Comparison of ENCODE assay signal across 20 mouse cellular contexts in genomic region chr5:134074368-134074767, GRCm38 (mm10). TPM values are rescaled to one million over a fixed set of nuclear protein-coding genes. Genes with fewer than 3 reads are reported as not detected.
DNase-seq lines count a peak whose midpoint lies in the region; ATAC-seq and TF ChIP-seq lines count a peak whose summit lies in the region.
"Had no signal": no experiment of that assay in that cellular context is flagged by ENCODE, and none has a peak within 500 bp of the region (broad histone marks: within the 10 kb centered on the region; RNA-seq: fewer than 3 reads in every experiment).

No protein-coding gene starts in this region.

- no peak overlapping the region for H3K9ac ChIP-seq in hindbrain, embryonic 16.5 days (ENCODE audit: low read depth, low read length)
- H3K9ac ChIP-seq in liver, embryonic 14.5 days (replicated peaks): no peak overlapping the region
- H3K9ac ChIP-seq: embryonic facial prominence, embryonic 13.5 days; heart, embryonic 12.5 days; liver, embryonic 12.5 days; lung, embryonic 15.5 days had no signal

- no peak overlapping the region for H3K4me3 ChIP-seq in hindbrain, embryonic 16.5 days (ENCODE audit: low read length)
- H3K4me3 ChIP-seq in hindbrain, embryonic 10.5 days: no peak overlapping the region
- no peak overlapping the region for H3K4me3 ChIP-seq in liver, embryonic 14.5 days (ENCODE audit: insufficient read depth in 1 of 2, low read depth in 2 of 2, low read length in 2 of 2)
- H3K4me3 ChIP-seq: embryonic facial prominence, embryonic 13.5 days; heart, embryonic 12.5 days; liver, embryonic 12.5 days; lung, embryonic 15.5 days had no signal

- H3K4me2 ChIP-seq in hindbrain, embryonic 16.5 days (ENCODE audit: low read length): no peak overlapping the region
- no peak overlapping the region for H3K4me2 ChIP-seq in liver, embryonic 14.5 days (ENCODE audit: low read depth)
- H3K4me2 ChIP-seq: embryonic facial prominence, embryonic 13.5 days; heart, embryonic 12.5 days; liver, embryonic 12.5 days; lung, embryonic 15.5 days; midbrain, embryonic 11.5 days had no signal

- TF ChIP-seq CTCF in liver, embryonic 14.5 days (IDR thresholded peaks at IDR 0.05; ENCODE audit: low read depth): 0 out of 2 replicates have a peak, but pooled peaks have one; percentile 19

- H3K27me3 ChIP-seq in hindbrain, embryonic 16.5 days (replicated peaks; ENCODE audit: control insufficient read depth, insufficient read depth, low read length): no peaks in the 10 kb centered on the region
- no peaks in the 10 kb centered on the region for H3K27me3 ChIP-seq in hindbrain, embryonic 10.5 days (ENCODE audit: insufficient read depth, poor library complexity, severe bottlenecking)
- no peaks in the 10 kb centered on the region for H3K27me3 ChIP-seq in liver, embryonic 14.5 days (ENCODE audit: control insufficient read depth, insufficient read depth, low read length)
- H3K27me3 ChIP-seq: embryonic facial prominence, embryonic 13.5 days; heart, embryonic 12.5 days; liver, embryonic 12.5 days; lung, embryonic 15.5 days had no signal

- H3K4me1 ChIP-seq in hindbrain, embryonic 16.5 days (ENCODE audit: control insufficient read depth, insufficient read depth, low read depth, low read length): peaks cover 6% of the 10 kb centered on the region; the same call in 1 of the 2 replicates
- H3K4me1 ChIP-seq in hindbrain, embryonic 10.5 days (replicated peaks): no peaks in the 10 kb centered on the region
- no peaks in the 10 kb centered on the region for H3K4me1 ChIP-seq in liver, embryonic 14.5 days (replicated peaks; ENCODE audit: control insufficient read depth in 2 of 2, insufficient read depth in 2 of 2, low read length in 1 of 2)
- H3K4me1 ChIP-seq: heart, embryonic 12.5 days; liver, embryonic 12.5 days had no signal

- no peak for TF ChIP-seq EP300 in liver, embryonic 14.5 days (IDR thresholded peaks at IDR 0.05; ENCODE audit: low read depth)

- ATAC-seq in hindbrain, embryonic 16.5 days: no peak
- no peak for ATAC-seq in liver, embryonic 14.5 days (ENCODE audit: insufficient read depth)
- ATAC-seq: activated CD4-positive, CD25-positive, alpha-beta regulatory T cell, adult 4 months; liver, embryonic 12.5 days had no signal

- no peaks in the 10 kb centered on the region for H3K36me3 ChIP-seq in hindbrain, embryonic 16.5 days (ENCODE audit: control insufficient read depth, insufficient read depth, low read length)
- no peaks in the 10 kb centered on the region for H3K36me3 ChIP-seq in hindbrain, embryonic 10.5 days
- no peaks in the 10 kb centered on the region for H3K36me3 ChIP-seq in liver, embryonic 14.5 days (replicated peaks; ENCODE audit: control insufficient read depth, insufficient read depth, low read depth)
- H3K36me3 ChIP-seq: embryonic facial prominence, embryonic 13.5 days; heart, embryonic 12.5 days; liver, embryonic 12.5 days; lung, embryonic 15.5 days had no signal

- no peaks in the 10 kb centered on the region; the same call in 1 of the 2 replicates for H3K9me3 ChIP-seq in hindbrain, embryonic 16.5 days (ENCODE audit: control insufficient read depth, low read length)
- peaks cover 24% of the 10 kb centered on the region; the same call in 1 of the 2 replicates for H3K9me3 ChIP-seq in hindbrain, embryonic 10.5 days
- H3K9me3 ChIP-seq in liver, embryonic 14.5 days (ENCODE audit: control insufficient read depth, low read length): no peaks in the 10 kb centered on the region
- H3K9me3 ChIP-seq: lung, embryonic 15.5 days had no signal

- H3K27ac ChIP-seq in hindbrain, embryonic 16.5 days (ENCODE audit: low read depth, low read length): peak overlapping the region; percentile 66
- no peak overlapping the region for H3K27ac ChIP-seq in hindbrain, embryonic 10.5 days
- H3K27ac ChIP-seq in liver, embryonic 14.5 days: no peak overlapping the region
- H3K27ac ChIP-seq: embryonic facial prominence, embryonic 13.5 days; liver, embryonic 12.5 days; lung, embryonic 15.5 days; macrophage had no signal

- peak; percentile 62 to 75 for DNase-seq in cerebellum, postnatal 10 days
- no peak for DNase-seq in cerebellum, adult 11-12 months
- no peak for DNase-seq in hindbrain, embryonic 10.5 days (ENCODE audit: low spot score)
- no peak for DNase-seq in liver, embryonic 14.5 days (ENCODE audit: low read depth in 3 of 3, low spot score in 3 of 3)
- no peak for DNase-seq in liver
- DNase-seq in testis, postnatal 10 days (ENCODE audit: low spot score): peak; percentile 50
- no peak for DNase-seq in heart, adult 18-20 months
- DNase-seq: heart, postnatal 36 days; kidney, adult 11 months; kidney, postnatal 25 days; layer of hippocampus, adult 9-11 months; right cerebral cortex, adult 18-20 months had no signal

RNA-seq across cellular contexts. Expression of gene Castor2, which starts 25.1 kb away (rescaled TPM):
- 25.3 and 30.7 TPM in 2 replicates for polyA plus RNA-seq in hindbrain, embryonic 16.5 days (2015; fragmentation: Nextera tagmentation; extraction: Ambion mirVana)
- 10.3 TPM in 2 replicates for polyA plus RNA-seq in hindbrain, embryonic 10.5 days (2016; fragmentation: Nextera tagmentation; extraction: Ambion mirVana)
- polyA plus RNA-seq in liver, embryonic 14.5 days (2012; rRNA removed): 0.18 and 0.21 TPM in 2 replicates
- polyA plus RNA-seq in liver, embryonic 14.5 days (2014; fragmentation: Nextera tagmentation; extraction: Ambion mirVana): 0.28 and 0.45 TPM in 2 replicates
- 10 to 100 TPM; 20.5 to 26.6 TPM for total RNA-seq in heart, adult 18-20 months (2021)

Comparison
In these comparisons a context has a peak if more than half of its experiments do, and no peak if none do; other contexts are left out.
1. DNase-seq: peak in cerebellum, postnatal 10 days (2 of 2) and testis, postnatal 10 days (single experiment); none in cerebellum, adult 11-12 months (single experiment), hindbrain, embryonic 10.5 days (single experiment), liver, embryonic 14.5 days (0 of 3), liver (single experiment) and heart, adult 18-20 months (0 of 2).